Mouse (Mus musculus): ENCODE data around the gene Bmper.

- no peak for TF ChIP-seq GATA1 (IDR thresholded peaks at IDR 0.05; ENCODE audit: low read length)
- no peak for TF ChIP-seq TAL1 (IDR thresholded peaks at IDR 0.05; ENCODE audit: low read length)
Observed at GRCm38 (mm10) chr9:23358108-23358507, 135.2 kb downstream of the Bmper start.

Data from erythroblast, embryonic 14.5 days (primary cell).